Mouse (Mus musculus) adipocyte (in vitro differentiated cells): ENCODE results near the gene Slco3a1.
"Not testable (repeated sequence)": the region's sequence is repeated elsewhere in the genome, so short reads cannot be mapped to it uniquely, and the experiment has no call there.

ENCODE experiments used
- DNase-seq: peaks from one replicate; pipeline ENCODE4 v3.0.0-alpha.2; 2016; ENCODE audit warnings: low spot score

Gene Slco3a1

GRCm38 (mm10) chr7:74429252-74429651 lies 125.3 kb downstream of the Slco3a1 start:
- DNase-seq: no peak

- no peak for DNase-seq
These were observed 127.4 kb downstream of the Slco3a1 start for GRCm38 (mm10) chr7:74427135-74427534.

GRCm38 (mm10) chr7:74425941-74426340 lies 128.6 kb downstream of the Slco3a1 start:
- no peak for DNase-seq

DNA sequence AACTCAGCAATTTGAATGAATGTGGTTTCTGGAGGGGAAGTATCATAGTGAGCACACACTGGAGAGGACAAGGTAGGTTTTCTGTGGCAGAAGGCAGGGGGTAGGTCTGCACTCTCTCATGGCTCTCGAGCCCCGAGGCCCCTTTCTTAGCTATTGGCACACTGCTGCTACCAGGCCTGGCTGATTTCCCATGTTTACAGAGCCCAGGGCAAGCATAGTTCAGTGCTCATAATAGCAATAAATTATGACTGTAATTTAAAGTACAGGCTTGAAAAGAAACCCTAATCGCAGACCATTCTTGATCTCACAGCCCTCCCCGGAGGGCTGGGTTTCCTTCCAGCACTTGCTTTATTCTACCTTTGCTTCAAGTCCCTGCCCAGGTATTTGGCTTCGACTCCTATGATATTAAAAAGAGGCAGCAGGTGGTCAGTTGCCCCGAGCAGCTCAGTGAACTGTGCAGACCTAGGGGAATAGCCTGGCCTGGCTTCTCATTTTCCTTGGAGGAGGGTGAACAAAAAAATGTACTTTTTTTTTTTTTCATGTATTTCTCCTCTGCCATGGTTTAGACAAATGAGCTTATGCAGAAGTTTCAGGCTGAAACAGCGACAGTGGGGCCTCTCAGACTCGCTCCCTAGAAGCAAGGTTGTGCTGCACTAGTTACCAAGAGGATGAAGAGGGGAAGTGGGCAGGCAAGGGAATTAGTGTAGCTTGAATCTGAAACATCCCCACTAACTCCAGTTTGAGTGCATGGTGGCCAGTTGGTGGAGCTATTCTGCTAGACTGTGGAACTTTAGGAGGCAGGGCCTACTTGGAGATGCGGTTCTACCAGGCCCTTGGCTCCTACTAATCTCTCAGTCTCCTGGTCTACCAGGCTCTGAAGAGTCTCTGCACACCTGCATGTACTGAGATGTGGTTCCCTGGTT lies 130.4 kb downstream of the Slco3a1 start:
- peak; percentile 53 for DNase-seq

- peak; percentile 2 for DNase-seq
These were observed 131.3 kb downstream of the Slco3a1 start for GRCm38 (mm10) chr7:74423316-74423715.

GRCm38 (mm10) chr7:74422731-74423130 lies 131.8 kb downstream of the Slco3a1 start:
- DNase-seq: no peak

- no peak for DNase-seq
These were observed 132.6 kb downstream of the Slco3a1 start for GRCm38 (mm10) chr7:74422002-74422401.

DNA sequence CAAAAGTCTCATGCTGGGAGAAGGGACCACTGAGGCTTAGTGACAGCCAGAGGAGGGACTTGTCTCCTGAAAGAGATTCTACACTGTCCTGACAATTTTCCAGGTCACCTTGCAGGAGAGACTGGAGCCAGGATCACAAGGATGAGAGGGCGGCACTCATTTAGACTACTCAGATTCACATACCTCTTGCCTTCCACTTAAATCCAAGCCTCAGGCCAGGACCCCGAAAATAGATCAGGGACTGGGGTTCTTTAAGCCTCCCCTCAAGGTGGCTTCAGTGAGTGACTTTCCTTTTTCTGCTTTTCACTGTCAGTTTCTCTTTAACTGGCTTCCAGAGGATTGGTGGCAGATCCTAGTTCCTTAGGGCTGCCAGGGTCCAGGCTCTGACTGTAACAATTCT lies 133.0 kb downstream of the Slco3a1 start:
- no peak for DNase-seq

- DNase-seq: no peak
These were observed 134.9 kb downstream of the Slco3a1 start for GRCm38 (mm10) chr7:74419706-74420105.

GRCm38 (mm10) chr7:74417009-74417408 lies 137.6 kb downstream of the Slco3a1 start:
- DNase-seq: no peak

DNA sequence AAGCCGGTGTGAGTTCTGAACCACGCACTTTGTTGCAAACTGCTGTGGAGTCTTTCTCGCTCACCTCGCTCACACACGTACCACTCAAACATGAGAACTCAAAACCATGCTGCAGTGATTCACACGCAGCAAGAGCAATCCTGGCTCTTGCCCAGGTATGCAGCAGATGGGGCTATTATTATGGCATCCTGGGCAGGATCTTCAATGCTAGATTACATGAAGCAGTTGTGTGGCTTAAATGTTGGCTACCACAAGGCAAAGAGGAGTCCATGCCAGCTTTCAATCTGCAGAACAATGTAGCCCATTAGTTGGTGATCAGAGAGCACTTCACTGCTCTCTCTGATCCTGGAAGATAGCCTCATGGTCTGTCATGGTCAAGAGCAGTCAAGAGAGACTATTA lies 139.3 kb downstream of the Slco3a1 start:
- DNase-seq: no peak

- no peak for DNase-seq
These were observed 140.6 kb downstream of the Slco3a1 start for GRCm38 (mm10) chr7:74413738-74414716.

DNA sequence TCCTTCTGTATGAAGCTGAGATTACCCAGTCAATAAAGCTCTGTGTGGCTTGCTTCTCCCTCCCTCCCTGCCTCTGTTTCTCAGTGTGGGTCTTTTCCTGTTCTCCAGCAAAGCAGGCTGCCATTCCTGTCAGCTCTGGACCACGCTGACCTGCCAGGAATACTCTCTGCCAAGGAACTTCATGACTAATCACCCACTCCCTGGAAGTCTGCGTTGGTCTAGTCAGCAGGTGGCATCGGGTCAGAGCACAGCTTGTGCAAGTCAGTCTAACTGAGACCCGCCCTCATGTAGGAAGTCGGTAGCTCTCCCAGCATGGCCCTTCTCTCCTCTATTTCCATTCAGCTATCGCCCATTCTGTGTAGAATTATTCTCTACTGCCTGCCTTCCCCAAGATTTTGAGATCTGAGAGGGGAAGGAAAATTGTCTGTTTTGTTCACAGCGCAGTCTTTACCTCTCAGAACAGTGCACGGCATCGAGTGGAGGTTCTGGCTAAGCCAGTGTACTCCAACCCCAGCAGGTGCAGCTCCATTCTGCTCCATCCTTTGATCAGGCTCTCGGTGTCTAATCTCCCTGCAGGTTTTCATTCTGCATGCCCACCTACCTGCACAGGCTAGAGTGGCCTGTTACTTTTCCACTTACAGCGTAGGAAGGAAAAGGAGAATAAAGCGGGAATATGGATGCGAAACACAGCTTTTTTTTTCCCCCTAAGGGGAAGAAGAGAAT lies 145.8 kb downstream of the Slco3a1 start:
- peak; percentile 48 for DNase-seq

GRCm38 (mm10) chr7:74407851-74408250 lies 146.7 kb downstream of the Slco3a1 start:
- not testable (repeated sequence) for DNase-seq

- no peak for DNase-seq
These were observed 154.9 kb downstream of the Slco3a1 start for GRCm38 (mm10) chr7:74399729-74400128.

- DNase-seq: no peak
These were observed 155.4 kb downstream of the Slco3a1 start for GRCm38 (mm10) chr7:74399154-74399553.

DNA sequence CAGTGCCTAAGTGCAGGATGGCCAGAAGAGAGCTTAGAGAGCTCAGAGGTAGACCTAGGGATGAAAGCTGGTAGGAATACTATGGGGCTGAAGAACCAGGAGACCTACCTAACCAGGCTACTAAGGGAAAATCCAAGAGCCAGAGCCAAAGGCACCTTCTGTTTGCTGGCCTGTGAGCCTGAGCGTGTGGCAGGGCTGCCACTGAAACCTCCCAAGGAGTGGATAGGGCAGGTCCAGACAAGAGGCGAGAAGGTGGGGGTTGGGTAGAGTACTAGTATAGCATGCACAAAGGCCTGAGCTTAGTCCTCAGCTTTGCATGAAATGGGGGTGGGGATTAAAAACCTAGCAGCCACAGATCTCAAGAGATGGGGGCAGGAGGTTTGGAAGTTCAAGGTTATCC lies 156.3 kb downstream of the Slco3a1 start:
- DNase-seq: no peak

- peak; percentile 8 for DNase-seq
These were observed 163.1 kb downstream of the Slco3a1 start for GRCm38 (mm10) chr7:74391451-74391873.

- no peak for DNase-seq
These were observed 165.0 kb downstream of the Slco3a1 start for GRCm38 (mm10) chr7:74389570-74389969.

DNA sequence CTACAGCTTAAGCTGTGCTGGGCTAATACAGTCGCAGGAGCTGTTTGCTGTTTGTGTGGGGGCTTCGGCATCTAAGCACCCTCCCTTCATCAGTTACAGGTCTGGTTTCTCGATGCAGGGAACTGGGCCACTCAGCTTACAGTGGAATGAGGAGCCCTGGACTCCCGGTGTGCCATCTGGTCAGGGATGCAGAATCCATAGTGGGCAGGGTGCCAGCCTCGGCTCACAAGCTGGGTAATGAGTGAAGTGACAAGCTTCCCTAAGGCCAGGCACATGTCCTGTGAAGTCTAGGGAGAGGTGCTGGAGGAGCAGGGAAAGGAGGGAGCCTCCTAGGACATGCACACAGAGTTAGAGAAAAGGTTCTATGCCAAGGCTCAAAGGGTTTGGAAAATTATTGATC lies 168.3 kb downstream of the Slco3a1 start:
- no peak for DNase-seq

DNA sequence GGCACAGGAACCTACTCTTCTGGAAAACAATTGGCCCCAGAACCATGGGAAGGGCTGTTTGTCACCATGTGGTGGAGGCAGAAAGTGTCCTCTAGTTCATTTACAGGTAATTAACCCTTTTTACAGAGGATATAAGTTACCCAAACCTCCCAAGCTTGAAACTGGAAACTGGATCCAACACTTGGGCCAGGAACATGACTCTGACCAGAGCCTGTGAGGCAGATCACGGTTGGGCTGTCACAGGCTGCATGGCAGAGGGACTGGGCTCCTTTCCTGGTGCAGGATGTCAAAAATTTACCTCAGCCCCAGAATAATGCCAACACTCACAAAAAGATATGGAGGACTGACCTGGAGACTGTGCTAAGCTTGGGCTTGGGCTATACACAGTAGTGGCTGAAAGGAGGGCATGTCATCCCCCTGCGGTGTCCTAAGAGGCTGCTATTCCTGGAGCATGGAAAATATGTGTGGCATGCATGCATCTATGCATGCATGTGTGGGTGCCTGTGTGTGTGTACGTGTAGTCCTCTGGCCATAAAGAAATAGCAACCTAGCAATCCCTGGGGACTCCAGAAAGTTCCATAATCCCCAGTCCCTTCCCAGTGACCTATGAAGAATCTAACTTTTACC lies 171.4 kb downstream of the Slco3a1 start:
- DNase-seq: no peak
